Mouse (Mus musculus): ENCODE data around the gene Gm10491.
"Not testable (repeated sequence)": the region's sequence is repeated elsewhere in the genome, so short reads cannot be mapped to it uniquely, and the experiment has no call there.

- peak; percentile 14; the same call in 1 of the 2 replicates for TF ChIP-seq CTCF (conservative IDR thresholded peaks at IDR 0.05; ENCODE audit: low read length)
- TF ChIP-seq NANOG (IDR thresholded peaks at IDR 0.05; ENCODE audit: borderline replicate concordance, low read length) = not testable (repeated sequence)
Observed at GRCm38 (mm10) chrX:7917960-7918359, 10.3 kb upstream of the Gm10491 start.
